Mouse (Mus musculus) ZHBTc4 (cell line): ENCODE data around the gene Zswim5.

Source experiments
- DNase-seq: peaks from one replicate; pipeline ENCODE4 v3.0.0-alpha.2; 2011; ENCODE audit warnings: low read depth, low spot score

The Zswim5 gene

GRCm38 (mm10) chr4:116876995-116877728, at the start of gene Zswim5:
Zswim5 (plus strand) TSS chr4:116877376.
- DNase-seq: peak; percentile 86

GRCm38 (mm10) chr4:116827819-116828218, 49.4 kb upstream of the Zswim5 start:
- peak; percentile 86 for DNase-seq

GRCm38 (mm10) chr4:116829364-116830069, 47.7 kb upstream of the Zswim5 start:
- no peak for DNase-seq

- DNase-seq: peak; percentile 33
Measured at GRCm38 (mm10) chr4:116830070-116830368, 47.2 kb upstream of the Zswim5 start.

- DNase-seq: peak; percentile 11
Measured at GRCm38 (mm10) chr4:116838999-116839398, 38.2 kb upstream of the Zswim5 start.

- peak; percentile 63 for DNase-seq
Measured at GRCm38 (mm10) chr4:116840096-116840495, 37.1 kb upstream of the Zswim5 start.

- DNase-seq: no peak
Measured at GRCm38 (mm10) chr4:116840841-116841240, 36.3 kb upstream of the Zswim5 start.

- DNase-seq: peak; percentile 79
Measured at GRCm38 (mm10) chr4:116844324-116844723, 32.9 kb upstream of the Zswim5 start.

GRCm38 (mm10) chr4:116849901-116850300, 27.3 kb upstream of the Zswim5 start:
- no peak for DNase-seq

- DNase-seq: no peak
Measured at GRCm38 (mm10) chr4:116854286-116854685, 22.9 kb upstream of the Zswim5 start.

GRCm38 (mm10) chr4:116857203-116857602, 20.0 kb upstream of the Zswim5 start:
- DNase-seq: no peak

GRCm38 (mm10) chr4:116859711-116860110, 17.5 kb upstream of the Zswim5 start:
- no peak for DNase-seq

GRCm38 (mm10) chr4:116862023-116862422, 15.2 kb upstream of the Zswim5 start:
- DNase-seq: no peak

GRCm38 (mm10) chr4:116869898-116870297, 7.3 kb upstream of the Zswim5 start:
- no peak for DNase-seq

- no peak for DNase-seq
Measured at GRCm38 (mm10) chr4:116874595-116874994, 2.6 kb upstream of the Zswim5 start.

- DNase-seq: no peak
Measured at GRCm38 (mm10) chr4:116876630-116876994, 564 bp upstream of the Zswim5 start.

- DNase-seq: peak; percentile 52
Measured at GRCm38 (mm10) chr4:116877729-116878321, 649 bp downstream of the Zswim5 start.

- peak; percentile 22 for DNase-seq
Measured at GRCm38 (mm10) chr4:116878491-116878890, 1.3 kb downstream of the Zswim5 start.

- no peak for DNase-seq
Measured at GRCm38 (mm10) chr4:116882679-116883078, 5.5 kb downstream of the Zswim5 start.

- DNase-seq: no peak
Measured at GRCm38 (mm10) chr4:116894200-116895080, 17.3 kb downstream of the Zswim5 start.

- DNase-seq: no peak
Measured at GRCm38 (mm10) chr4:116910489-116911181, 33.5 kb downstream of the Zswim5 start.
